Mouse (Mus musculus) midbrain, embryonic 16.5 days (tissue): Measurements from ENCODE around the gene Fgf12. TPM values are rescaled to one million over a fixed set of nuclear protein-coding genes. Genes with fewer than 3 reads are reported as not detected.

Experiments
- ATAC-seq: fragments of 200-750 bp; cut with Nextera tagmentation; 2 replicates; pipeline ENCODE4 v1.8.0; 2017; ENCODE audit warnings: moderate TSS enrichment
- H3K27ac ChIP-seq: fragments of 300-500 bp; sonication (generic); 2 replicates; pipeline ENCODE4 v1.5.1; 2014; ENCODE audit warnings: mild to moderate bottlenecking, low read length, mixed read lengths
- H3K27me3 ChIP-seq: fragments of 300-500 bp; sonication (generic); 2 replicates; pipeline ENCODE4 v1.6.1; 2014; ENCODE audit warnings: low read depth, low read length, mixed read lengths; ENCODE audit not compliant: control insufficient read depth, insufficient read depth
- H3K36me3 ChIP-seq: fragments of 300-500 bp; sonication (generic); 2 replicates; pipeline ENCODE4 v1.6.1; 2014; ENCODE audit warnings: mild to moderate bottlenecking, low read length, moderate library complexity, mixed read lengths; ENCODE audit not compliant: control insufficient read depth, insufficient read depth
- H3K4me1 ChIP-seq: fragments of 300-500 bp; sonication (generic); 2 replicates; pipeline ENCODE4 v1.6.1; 2014; ENCODE audit warnings: mild to moderate bottlenecking, low read length, mixed read lengths; ENCODE audit not compliant: control insufficient read depth, insufficient read depth
- H3K4me2 ChIP-seq: fragments of 300-500 bp; sonication (generic); 2 replicates; pipeline ENCODE4 v1.6.1; 2014; ENCODE audit warnings: mild to moderate bottlenecking, low read length, mixed read lengths
- H3K4me3 ChIP-seq: fragments of 300-500 bp; sonication (generic); 2 replicates; pipeline ENCODE4 v1.5.1; 2014; ENCODE audit warnings: low read depth, mild to moderate bottlenecking, low read length, moderate library complexity, mixed read lengths
- H3K9ac ChIP-seq: fragments of 300-500 bp; sonication (generic); 2 replicates; pipeline ENCODE4 v1.6.1; 2014; ENCODE audit warnings: low read depth, low read length, mixed read lengths
- H3K9me3 ChIP-seq: fragments of 300-500 bp; sonication (generic); replicated peaks from 2 replicates; pipeline ENCODE4 v1.6.1; 2014; ENCODE audit warnings: mild to moderate bottlenecking, low read length, mixed read lengths; ENCODE audit not compliant: control insufficient read depth, poor library complexity, severe bottlenecking
- WGBS: fragments of 180-500 bp; shearing (Covaris S2); extraction: QIAGEN DNeasy Blood & Tissue Kit; methylation state at CpG from one replicate; pipeline ENCODE4 v1.1.7; 2014; 5-methylcytosine and 5-hydroxymethylcytosine counted together
- polyA plus RNA-seq: library from polyadenylated mRNA; unstranded; fragments of >200 nt; fragmentation: Nextera tagmentation; extraction: Ambion mirVana; gene quantifications from 2 replicates; pipeline ENCODE4 v1.2.1, GENCODE M21; 2015

Gene Fgf12
- polyA plus RNA-seq, 1 experiment from 2014 or later: 47.5 TPM

GRCm38 (mm10) chr16:28350624-28351023 lies 402.2 kb downstream of the Fgf12 start:
- Histone ChIP-seq H3K4me2 (no peak overlapping the region), H3K27ac (no peak overlapping the region), H3K4me1 (no peaks in the 10 kb centered on the region), H3K9me3 (no peaks in the 10 kb centered on the region), H3K9ac (no peak overlapping the region), H3K27me3 (no peaks in the 10 kb centered on the region), H3K4me3 (no peak overlapping the region), H3K36me3 (no peaks in the 10 kb centered on the region)
- 78% methylated on average over 2 of the region's 2 CpGs for WGBS
- no peak for ATAC-seq

GRCm38 (mm10) chr16:28345323-28345722 lies 407.5 kb downstream of the Fgf12 start:
- Histone ChIP-seq H3K4me3 (no peak overlapping the region), H3K4me1 (no peaks in the 10 kb centered on the region), H3K9ac (no peak overlapping the region), H3K27ac (no peak overlapping the region), H3K4me2 (no peak overlapping the region), H3K9me3 (no peaks in the 10 kb centered on the region), H3K36me3 (no peaks in the 10 kb centered on the region), H3K27me3 (no peaks in the 10 kb centered on the region)
- no peak for ATAC-seq
- 56% methylated on average over 6 of the region's 6 CpGs for WGBS

GRCm38 (mm10) chr16:28337930-28338329 lies 414.9 kb downstream of the Fgf12 start:
- no peaks in the 10 kb centered on the region for H3K4me1 ChIP-seq
- H3K36me3 ChIP-seq: no peaks in the 10 kb centered on the region
- ATAC-seq: no peak
- no peaks in the 10 kb centered on the region for H3K9me3 ChIP-seq
- no peak overlapping the region for H3K4me2 ChIP-seq
- 94% methylated on average over 1 of the region's 1 CpGs for WGBS
- no peaks in the 10 kb centered on the region for H3K27me3 ChIP-seq
- H3K27ac ChIP-seq: no peak overlapping the region
- H3K9ac ChIP-seq: no peak overlapping the region
- no peak overlapping the region for H3K4me3 ChIP-seq

- ATAC-seq: no peak
- Histone ChIP-seq H3K27ac (no peak overlapping the region), H3K4me3 (no peak overlapping the region), H3K9ac (no peak overlapping the region), H3K4me1 (no peaks in the 10 kb centered on the region), H3K4me2 (no peak overlapping the region), H3K36me3 (no peaks in the 10 kb centered on the region), H3K27me3 (no peaks in the 10 kb centered on the region), H3K9me3 (no peaks in the 10 kb centered on the region)
- WGBS: 33% methylated on average over 1 of the region's 1 CpGs
Measured at GRCm38 (mm10) chr16:28336700-28337099, 416.2 kb downstream of the Fgf12 start.

DNA sequence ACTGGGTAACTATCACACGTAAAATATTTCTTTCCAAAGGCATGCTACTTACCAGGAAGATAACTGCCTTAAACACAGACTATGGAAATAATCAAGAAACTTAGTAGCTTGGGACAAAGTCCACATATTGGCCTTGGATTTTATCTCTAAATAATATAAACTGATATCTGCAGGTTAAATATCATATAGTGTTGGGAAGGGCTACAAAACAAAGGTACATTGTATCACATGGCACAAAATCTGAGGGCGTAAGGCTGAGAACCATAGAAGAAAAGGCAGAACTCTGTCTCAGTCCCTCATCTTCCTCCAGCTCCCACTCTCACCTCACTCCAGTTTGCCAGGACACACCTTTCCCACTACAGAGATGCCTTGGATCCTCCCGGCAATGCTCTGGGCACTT lies 417.8 kb downstream of the Fgf12 start:
- no peak overlapping the region for H3K9ac ChIP-seq
- WGBS: 89% methylated on average over 3 of the region's 3 CpGs
- ATAC-seq: no peak

GRCm38 (mm10) chr16:28323576-28323975 lies 429.3 kb downstream of the Fgf12 start:
- Histone ChIP-seq H3K36me3 (no peaks in the 10 kb centered on the region), H3K4me3 (no peak overlapping the region), H3K9ac (no peak overlapping the region), H3K9me3 (no peaks in the 10 kb centered on the region), H3K4me2 (no peak overlapping the region), H3K27ac (no peak overlapping the region), H3K4me1 (no peaks in the 10 kb centered on the region), H3K27me3 (no peaks in the 10 kb centered on the region)
- no peak for ATAC-seq
- 17% methylated on average over 3 of the region's 3 CpGs for WGBS

More for the DNA sequence above, 417.8 kb downstream of the Fgf12 start:
- Histone ChIP-seq H3K36me3 (no peaks in the 10 kb centered on the region), H3K4me1 (no peaks in the 10 kb centered on the region), H3K4me2 (no peak overlapping the region), H3K27me3 (no peaks in the 10 kb centered on the region), H3K27ac (no peak overlapping the region), H3K9me3 (no peaks in the 10 kb centered on the region), H3K4me3 (no peak overlapping the region)

DNA sequence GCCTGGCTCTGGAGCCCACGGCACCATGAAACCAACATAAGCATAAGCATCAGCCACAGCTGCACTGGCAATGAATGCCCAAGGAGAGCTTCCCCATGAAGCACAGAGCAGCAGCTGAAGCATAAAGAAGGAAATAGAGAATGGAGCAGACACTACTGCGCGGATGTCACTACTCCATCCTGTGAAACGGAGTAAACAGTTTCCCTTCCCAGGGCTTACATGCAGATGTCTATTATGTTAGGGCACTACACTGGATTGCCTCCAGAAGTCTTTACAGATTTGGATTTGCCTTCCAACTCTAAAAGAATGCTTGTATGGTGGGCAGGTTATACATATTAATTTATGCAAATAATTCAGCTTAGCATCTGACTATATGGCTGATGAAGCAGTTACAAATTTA lies 441.2 kb downstream of the Fgf12 start:
- Histone ChIP-seq H3K27me3 (no peaks in the 10 kb centered on the region), H3K9me3 (no peaks in the 10 kb centered on the region), H3K9ac (no peak overlapping the region), H3K27ac (no peak overlapping the region), H3K36me3 (no peaks in the 10 kb centered on the region), H3K4me3 (no peak overlapping the region), H3K4me2 (no peak overlapping the region), H3K4me1 (no peaks in the 10 kb centered on the region)
- WGBS: 47% methylated on average over 4 of the region's 4 CpGs
- peak; percentile 51 for ATAC-seq

DNA sequence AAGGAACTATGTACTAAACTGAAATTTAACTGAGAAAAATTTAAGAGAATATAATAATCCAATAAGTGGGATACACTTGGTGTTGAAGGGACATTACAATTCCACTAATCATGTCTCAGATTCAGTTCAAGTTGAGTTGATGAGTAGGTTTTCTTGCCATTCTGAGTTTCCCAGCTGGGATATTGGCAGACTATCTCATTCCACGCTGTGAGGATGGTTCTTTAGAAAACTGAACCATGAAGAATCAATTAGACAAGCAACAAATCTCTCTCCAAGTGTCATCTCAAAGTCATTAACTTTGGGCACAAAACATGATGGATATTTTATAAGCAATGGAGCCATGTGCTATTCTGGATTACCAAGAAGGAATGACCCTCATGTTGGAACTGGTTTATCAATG lies 449.0 kb downstream of the Fgf12 start:
- no peak overlapping the region for H3K4me3 ChIP-seq

DNA sequence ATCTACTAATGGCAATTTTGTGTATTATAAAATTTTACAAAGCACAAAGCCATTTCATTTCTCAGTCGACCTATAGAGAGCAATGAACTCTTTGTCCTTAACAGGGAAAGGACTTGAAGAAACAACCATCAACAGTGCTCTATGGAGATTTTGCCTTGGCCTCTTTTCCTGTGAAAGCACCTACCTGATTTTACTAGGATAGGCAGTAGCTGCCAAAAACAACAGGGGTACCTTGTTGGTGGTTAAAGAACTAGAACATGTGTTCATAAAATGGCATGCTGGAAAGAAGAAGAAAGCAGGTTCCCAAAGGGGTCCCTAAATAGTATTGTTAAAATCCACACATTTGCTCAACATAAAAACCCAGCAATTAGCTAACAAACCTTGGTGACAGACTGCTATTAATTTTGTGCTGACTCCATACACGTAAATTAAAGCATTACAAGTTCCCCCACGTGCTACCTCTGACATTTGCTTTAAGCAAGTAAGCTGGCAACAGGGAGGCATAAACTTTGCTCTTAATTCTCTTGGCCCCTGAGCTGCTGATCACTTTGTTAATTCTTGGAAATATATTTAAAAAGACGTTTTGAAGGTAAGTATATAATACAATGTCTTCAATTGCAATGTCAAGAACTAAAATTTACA lies 463.1 kb downstream of the Fgf12 start:
- H3K4me1 ChIP-seq: no peaks in the 10 kb centered on the region; the same call in 1 of the 2 replicates
- no peak overlapping the region for H3K27ac ChIP-seq
- no peaks in the 10 kb centered on the region for H3K36me3 ChIP-seq
- H3K9me3 ChIP-seq: no peaks in the 10 kb centered on the region
- no peaks in the 10 kb centered on the region for H3K27me3 ChIP-seq
- WGBS: 75% methylated on average over 4 of the region's 4 CpGs
- ATAC-seq: no peak
- no peak overlapping the region for H3K9ac ChIP-seq
- no peak overlapping the region for H3K4me3 ChIP-seq
- H3K4me2 ChIP-seq: no peak overlapping the region

More for the DNA sequence above, 449.0 kb downstream of the Fgf12 start:
- Histone ChIP-seq H3K4me1 (no peaks in the 10 kb centered on the region), H3K27ac (no peak overlapping the region), H3K9me3 (no peaks in the 10 kb centered on the region), H3K27me3 (no peaks in the 10 kb centered on the region), H3K4me2 (no peak overlapping the region), H3K9ac (no peak overlapping the region), H3K36me3 (no peaks in the 10 kb centered on the region)
- ATAC-seq: no peak
- 37% methylated on average over 1 of the region's 1 CpGs for WGBS
